Mouse (Mus musculus) lung, adult 18-20 months (tissue): ENCODE data around the gene Arhgef28.

ENCODE experiments used
- DNase-seq, 2 experiments: peaks; one replicate each; pipeline ENCODE4 v3.0.0; 2022; ENCODE audit warnings: mixed read lengths in 2 of 2

The Arhgef28 gene

DNA sequence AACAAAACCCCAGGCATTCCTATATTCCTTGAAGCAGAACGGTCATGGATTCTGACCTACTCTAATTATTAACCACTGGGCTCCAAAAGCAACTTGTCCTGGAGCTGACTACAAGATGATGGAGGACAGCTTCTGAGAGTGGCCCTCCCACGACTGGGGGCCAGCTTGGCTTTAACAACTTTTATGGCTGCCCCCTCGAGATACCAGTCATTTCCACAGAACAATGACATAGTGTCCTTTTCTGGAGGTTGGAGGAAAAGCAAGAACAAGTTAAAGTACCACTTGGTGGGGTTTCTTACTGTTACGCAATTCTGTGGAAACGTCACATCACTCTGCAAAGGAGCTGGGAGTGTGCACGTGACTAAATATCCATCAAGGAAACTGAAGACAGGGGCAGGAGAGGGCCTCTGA lies 194.3 kb downstream of the Arhgef28 start:
- peak; percentile 37 to 76 for DNase-seq

DNA sequence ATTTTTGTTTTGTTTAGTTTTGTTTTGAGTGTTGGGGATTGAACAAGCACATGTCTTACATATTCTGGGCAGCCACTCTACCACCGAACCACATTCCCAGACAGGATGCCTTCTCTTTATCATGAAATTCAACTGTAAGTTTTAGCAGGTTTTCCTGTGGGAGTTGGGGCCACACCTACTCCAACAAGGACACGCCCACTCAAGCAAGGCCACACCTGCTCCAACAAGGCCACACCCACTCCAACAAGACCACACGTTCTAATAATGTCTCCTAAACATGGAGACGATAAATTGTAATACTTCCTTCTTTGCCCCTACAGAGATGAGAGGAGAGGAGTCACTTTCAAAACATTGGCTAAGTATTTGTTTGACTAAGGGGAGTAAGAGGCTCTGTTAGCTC lies 197.2 kb downstream of the Arhgef28 start:
- DNase-seq, result no peak

GRCm38 (mm10) chr13:98008588-98008987 lies 197.7 kb downstream of the Arhgef28 start:
- DNase-seq, result peak; percentile 51 to 67

DNA sequence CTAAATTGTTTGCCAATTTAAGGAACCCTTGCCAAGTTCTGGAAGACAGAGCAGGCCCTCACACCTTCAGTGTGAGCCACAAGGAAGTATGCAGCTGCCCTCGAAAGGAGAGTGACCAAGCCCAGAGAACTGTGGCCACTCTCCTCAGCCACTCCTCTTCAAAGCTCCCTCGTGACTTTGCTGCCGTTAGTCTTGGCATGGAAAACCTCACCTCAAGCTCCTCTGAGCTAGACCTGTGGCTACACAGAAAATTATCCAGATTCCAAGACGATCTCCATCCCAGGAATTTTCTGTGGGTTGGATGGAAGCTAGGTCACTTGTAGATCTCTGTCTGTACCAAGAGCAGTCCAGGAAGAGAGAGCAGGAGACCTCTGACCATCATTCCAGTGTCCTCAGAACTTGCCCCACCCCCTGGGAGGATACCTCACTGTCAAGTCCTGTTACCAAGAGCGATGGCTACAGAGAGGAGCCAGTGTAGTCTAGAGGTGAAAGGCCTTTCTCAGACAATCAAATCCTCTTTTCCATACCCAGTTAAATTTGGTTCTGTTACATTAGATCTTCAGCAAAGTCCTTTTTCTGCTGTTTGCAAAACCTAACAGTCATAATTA lies 200.5 kb downstream of the Arhgef28 start:
- peak; percentile 71 to 73 for DNase-seq

DNA sequence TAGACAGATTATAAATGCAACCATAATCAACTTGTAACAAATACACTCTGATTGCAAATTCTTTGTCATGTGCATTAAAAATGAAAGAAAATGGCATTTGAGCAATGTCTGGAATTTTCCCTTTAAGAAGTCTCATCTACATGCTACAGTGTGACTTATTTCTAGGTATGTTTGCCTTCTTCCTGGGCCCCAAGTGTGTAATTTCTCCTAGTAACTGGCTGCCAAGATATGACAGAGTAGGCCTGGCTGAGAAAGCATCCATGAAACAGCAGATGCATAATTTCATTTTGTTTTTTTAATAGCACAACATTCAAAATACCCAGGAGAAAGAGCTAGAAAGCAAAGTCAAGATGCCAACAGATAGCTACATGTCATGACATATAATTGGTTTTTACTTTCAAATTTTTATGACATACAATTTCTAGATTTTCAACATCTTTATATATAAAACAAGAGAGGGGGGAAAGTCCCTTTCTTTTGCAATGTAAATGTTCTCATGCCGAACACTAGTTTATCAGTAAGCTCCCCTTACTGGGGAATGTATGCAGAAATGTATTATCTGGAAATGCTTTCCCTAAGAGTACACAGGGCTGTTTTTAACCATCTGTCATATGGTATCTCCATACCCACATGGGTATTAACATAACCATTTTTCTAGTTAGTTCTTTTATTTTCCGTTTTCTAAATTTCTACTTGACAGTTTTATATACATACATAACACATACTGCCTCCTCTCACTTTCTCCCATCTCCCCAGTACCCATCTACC lies 201.4 kb downstream of the Arhgef28 start:
- DNase-seq, result no peak

DNA sequence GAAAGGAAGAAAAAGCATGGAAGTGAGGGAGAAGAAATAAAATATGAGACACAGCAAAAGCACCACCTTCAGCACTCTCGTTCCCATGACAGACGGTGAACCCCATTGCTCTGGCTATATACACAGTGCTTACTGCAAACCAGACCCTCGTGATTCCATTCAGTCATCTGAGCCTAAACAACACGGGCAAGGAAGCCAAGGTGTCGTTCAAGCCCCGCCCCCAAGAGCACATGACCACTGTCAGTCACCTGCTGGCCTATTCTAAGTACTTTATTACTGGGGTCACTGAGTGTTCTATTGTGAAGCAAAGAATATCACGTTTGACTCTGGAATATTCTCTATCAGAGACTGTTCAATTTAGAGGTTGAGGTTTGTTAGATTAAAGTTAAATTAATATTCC lies 202.5 kb downstream of the Arhgef28 start:
- peak in 1 of 2 experiments; percentile 25 for DNase-seq

- peak in 1 of 2 experiments; percentile 29 for DNase-seq
Measured at GRCm38 (mm10) chr13:98002598-98002997, 203.6 kb downstream of the Arhgef28 start.

GRCm38 (mm10) chr13:98002121-98002520 lies 204.1 kb downstream of the Arhgef28 start:
- DNase-seq, result peak; percentile 66 to 76

- no peak for DNase-seq
Measured at GRCm38 (mm10) chr13:98001719-98002118, 204.5 kb downstream of the Arhgef28 start.

GRCm38 (mm10) chr13:98000841-98001240 lies 205.4 kb downstream of the Arhgef28 start:
- DNase-seq, result no peak

GRCm38 (mm10) chr13:97999130-97999529 lies 207.1 kb downstream of the Arhgef28 start:
- no peak for DNase-seq

DNA sequence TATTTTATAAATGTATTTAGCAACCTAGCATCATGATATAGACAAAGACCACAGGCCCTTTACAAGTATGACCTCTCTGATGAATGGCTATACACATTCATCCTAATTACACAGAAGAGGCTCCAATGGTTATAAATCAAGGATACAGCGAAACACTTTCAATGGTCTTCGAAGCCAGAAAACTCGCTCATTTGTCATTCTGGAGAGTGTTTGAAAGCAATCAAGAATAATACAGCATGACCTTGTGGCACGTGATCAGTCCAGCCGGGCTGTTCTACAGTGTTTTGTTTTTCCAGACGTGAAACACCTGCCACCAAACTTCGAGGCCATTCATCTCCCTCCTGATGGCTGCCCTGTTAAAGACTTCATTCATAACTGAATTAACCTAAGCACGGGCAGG lies 207.7 kb downstream of the Arhgef28 start:
- no peak for DNase-seq

DNA sequence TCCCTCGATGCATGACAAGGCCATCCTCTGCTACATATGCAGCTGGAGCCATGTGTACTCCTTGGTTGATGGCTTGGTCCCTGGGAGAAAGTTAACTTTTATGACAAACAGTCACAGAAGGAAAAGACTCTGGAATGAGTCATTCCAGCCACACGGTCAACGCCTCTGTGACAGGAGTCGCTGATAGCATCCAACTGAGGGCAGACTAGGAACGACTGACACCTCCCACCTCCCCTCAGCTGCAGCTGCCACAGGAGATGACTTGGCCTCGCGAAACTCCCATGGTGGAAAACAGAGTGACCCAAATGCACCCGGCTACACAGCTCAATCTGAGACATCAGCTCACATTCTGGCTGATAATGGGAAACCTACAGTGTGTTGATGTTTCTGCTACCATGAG lies 215.3 kb downstream of the Arhgef28 start:
- no peak for DNase-seq

- DNase-seq, result no peak
Measured at GRCm38 (mm10) chr13:97988796-97989195, 217.4 kb downstream of the Arhgef28 start.

GRCm38 (mm10) chr13:97986691-97987090 lies 219.5 kb downstream of the Arhgef28 start:
- no peak for DNase-seq

DNA sequence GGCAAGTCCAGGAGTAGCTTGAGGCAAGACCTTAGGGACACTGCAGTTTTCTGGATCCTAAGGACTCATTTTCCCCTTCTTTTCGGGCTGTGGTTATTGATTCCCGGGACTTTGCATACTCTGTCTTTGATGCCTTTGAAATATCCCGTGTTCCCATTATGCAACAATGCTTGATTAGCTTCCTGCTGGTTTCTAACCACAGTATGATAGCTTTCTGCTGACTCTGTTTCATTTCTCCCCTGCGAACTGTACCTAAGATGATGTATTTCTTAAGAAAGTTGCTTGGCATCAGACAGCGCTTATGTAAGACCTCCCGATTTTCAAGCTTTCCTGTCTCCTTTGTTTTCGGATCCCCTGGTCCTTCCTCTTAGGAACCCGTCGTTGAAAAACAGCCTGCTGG lies 229.1 kb downstream of the Arhgef28 start:
- no peak for DNase-seq

GRCm38 (mm10) chr13:97976642-97977041 lies 229.6 kb downstream of the Arhgef28 start:
- no peak for DNase-seq

- no peak for DNase-seq
Measured at GRCm38 (mm10) chr13:97974532-97975194, 231.6 kb downstream of the Arhgef28 start.

DNA sequence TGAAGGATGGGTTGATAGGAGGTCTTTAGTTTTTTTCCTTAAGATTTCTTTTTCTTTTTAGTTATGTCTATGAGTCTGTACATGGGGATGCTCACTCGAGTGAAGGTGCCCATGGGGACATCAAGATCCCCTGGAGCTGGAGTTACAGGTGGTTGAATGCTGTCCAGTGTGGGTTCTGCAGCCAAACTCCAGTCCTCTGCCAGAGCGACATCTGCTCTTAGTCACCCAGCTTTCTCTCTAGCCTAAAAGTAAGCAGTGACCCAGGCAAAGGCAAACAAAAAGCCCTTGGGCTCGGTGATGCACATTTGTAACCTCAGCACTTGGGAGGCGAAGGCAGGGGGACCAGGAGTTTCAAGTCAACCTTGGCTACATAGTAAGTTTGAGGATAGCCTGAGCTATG lies 232.3 kb downstream of the Arhgef28 start:
- no peak for DNase-seq

GRCm38 (mm10) chr13:97966077-97966476 lies 240.2 kb downstream of the Arhgef28 start:
- no peak for DNase-seq

- DNase-seq, result no peak
Measured at GRCm38 (mm10) chr13:97964892-97965424, 241.3 kb downstream of the Arhgef28 start.

DNA sequence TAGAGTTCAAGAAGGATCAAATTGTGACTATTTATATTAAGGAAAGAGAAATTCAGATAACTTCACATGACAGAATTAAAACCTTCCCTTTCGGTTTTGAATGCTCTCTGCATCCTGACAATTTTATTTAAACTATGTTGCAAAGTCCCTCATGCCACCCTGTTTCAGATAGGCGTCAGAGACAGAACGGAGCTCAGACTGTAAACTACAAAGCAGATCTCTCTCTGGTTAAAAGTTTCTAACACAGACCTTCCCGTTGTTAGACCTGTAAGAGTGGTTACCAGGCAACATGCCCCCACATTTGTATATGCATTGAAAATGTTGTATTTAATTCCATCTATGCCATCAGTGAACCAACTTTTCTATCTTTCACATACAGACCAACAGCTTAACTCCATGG lies 246.1 kb downstream of the Arhgef28 start:
- DNase-seq, result no peak

DNA sequence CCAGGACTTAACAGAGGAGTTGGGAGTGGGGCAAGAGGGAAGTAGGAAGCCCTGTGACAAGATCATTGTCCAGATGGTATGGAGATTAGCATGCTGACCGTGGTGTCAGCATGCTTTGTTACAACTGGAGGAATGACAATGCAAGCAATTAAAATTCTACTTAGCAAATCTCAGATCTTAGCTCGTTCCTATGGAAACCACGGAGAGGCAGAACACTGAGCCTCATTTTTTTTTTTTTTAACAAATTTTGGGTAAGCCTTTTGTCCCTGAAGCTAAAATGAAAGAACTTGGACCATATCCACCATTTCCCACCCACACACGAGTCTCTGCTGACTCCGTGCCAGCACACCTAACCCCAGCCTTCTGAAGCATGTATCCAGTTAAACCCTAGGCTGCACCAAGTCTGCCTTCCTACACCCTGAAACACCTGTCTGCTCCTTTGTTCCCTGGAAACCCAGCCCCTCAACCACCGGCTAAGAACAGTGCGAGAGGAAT lies 246.8 kb downstream of the Arhgef28 start:
- no peak for DNase-seq
